Mouse (Mus musculus): Measurements from ENCODE around the gene Emc4.

Emc4 gene

DNA sequence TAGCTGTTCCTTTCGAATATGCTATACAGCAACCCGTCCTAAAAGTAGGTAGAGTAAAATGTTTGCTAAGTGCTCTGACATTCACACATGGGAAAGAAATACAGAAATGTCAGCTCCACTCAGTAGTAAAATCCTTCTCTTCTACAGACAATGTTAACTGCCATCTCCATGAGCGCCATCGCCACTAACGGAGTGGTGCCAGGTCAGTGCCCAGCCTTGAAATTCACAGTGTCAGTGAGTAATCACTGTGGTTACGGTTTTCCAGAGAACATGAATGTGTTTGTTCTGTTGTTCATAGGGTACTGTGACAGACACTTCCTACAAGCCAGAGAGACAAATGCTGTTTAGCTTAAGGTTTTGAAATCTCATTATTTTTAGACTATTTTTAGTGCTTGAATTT, 30.6 kb downstream of the Emc4 start:
- DNase-seq, result no peak

DNA sequence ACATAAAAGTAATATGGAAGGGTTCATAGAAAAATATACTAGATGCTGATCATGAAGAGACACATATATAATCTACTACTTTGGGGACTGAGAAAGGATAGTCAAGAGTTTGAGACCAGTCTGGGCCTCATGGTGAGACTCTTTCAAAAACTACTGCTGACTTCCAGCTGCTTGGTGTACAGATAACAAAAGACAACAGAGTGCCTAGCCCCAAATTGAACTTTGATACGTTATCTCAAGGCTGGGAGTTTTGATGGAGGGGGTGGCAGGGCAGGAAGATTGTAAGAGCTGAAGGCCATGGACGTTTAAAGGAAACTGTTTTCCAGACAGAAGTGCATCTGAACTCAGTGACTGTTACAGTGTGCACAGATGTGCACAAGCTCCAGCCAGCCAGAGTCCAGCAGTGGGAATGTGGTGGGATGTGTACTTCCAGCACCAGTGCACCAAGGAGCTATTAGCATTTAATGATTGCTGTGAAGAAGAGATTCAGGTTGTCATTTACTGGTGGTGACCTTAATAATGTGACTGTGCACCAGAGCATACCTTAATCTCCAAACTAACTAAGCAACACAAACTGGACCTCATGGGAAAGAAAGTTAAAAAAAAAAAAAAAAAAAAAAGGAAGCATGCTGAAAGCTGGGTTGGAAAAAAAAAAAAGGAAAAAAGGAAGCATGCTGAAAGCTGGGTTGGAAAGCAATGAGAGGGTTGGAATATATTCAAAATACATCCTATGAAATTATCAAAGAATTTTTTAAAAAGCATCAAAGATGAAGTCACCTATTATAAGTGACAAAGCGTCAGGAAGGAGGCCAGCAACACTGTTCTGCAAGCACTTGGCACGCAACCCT, 35.6 kb downstream of the Emc4 start:
- peak; percentile 20 for DNase-seq

DNA sequence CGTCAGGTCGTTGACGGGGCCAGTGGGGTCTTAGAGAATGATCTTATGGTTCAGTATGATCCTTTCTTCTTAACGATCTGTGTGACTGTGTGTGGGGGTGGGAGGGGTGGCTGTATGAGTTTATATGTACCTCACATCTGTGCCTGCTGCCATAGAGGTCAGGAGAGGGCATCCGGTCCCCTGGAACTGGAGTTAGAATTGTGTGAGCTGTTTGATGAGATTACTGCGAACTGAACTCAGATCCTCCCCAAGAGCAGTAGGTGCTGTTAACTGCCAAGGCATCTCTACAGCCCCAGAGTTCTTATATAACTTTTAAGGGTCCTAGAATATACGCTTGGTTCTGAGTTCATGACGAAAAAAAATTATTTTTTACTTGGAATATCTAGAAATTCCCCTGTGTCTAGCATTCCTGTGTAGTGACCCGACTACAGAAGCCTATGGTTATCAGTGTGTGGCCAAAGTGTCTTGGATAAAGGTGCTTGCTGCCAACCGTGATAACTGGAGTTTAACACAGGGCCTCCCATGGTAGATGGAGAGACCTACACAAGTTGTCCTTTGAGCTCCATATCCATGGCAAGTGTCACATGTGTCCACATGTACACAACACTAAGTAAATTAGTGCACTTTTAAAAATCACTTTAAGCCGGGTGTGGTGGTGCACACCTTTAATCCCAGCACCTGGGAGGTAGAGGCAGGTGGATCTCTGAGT, 39.6 kb downstream of the Emc4 start:
- DNase-seq, result peak; percentile 38

DNA sequence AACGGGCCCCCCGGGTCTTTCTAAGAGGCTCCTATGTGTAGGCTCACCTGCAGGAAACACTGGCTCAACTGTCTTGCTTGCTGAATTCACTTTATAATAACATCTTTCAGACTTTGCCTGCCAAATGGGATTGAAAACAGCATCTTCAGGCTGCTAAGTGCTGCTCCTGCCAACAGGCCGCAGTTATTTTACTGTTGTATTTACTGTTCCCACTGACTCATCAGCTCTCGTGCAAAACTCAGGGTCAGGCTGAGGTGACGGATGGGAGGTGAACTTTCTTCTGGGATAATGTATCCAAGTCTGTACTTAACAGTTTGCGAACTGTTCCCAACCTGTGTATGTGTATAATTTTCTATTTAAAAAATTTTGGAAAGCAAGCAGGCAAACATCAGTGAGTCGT, 48.9 kb downstream of the Emc4 start:
- DNase-seq, result no peak

DNA sequence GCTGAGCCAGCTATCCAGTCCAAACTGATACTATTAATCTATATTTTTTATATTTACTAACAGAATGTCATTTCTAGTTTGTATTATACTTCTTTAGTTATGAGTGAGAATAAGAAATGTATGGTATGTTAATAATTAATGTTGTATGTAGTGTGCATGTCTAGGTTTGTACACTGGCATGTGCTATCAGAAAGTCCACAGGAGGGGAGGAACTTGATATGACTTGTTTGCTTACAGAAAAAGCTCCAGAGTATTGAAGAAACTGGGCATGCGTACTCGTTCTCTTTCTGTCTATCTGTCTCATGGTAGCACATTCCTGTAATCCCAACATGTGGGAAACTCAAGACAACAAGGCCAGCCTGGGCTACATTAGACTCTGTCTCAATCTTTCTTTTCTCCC, 49.6 kb downstream of the Emc4 start:
- no peak for DNase-seq

DNA sequence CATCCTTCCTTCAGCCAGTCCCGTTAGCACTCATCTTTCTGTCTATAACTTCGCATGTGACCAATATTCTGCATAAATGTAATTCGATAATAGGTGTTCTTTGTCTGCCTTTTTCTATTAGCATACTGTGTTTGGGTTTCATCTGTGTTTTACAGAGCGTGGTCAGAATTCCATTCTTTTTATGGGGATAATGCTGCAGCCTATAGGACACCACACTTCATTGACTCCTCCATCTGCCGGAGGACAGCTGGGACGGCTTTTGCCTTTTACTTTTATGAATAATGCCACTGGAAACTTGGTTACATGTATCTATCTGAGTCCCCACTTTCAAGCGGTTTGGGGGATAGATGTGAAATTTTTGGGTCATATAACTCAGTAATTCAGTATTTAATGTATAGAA, 52.2 kb downstream of the Emc4 start:
- no peak for DNase-seq
